Mouse (Mus musculus) CD4-positive naive resting alpha-beta T cell, adult 57 days (primary cell): Measurements from ENCODE around the gene Abhd16a. TPM values are rescaled to one million over a fixed set of nuclear protein-coding genes. Genes with fewer than 3 reads are reported as not detected.

Experiments used
- total RNA-seq: library from RNA; stranded (reverse); gene quantifications from one replicate; pipeline ENCODE4 v1.2.4, GENCODE M21; 2023

The Abhd16a gene
- 69.9 TPM for total RNA-seq

DNA sequence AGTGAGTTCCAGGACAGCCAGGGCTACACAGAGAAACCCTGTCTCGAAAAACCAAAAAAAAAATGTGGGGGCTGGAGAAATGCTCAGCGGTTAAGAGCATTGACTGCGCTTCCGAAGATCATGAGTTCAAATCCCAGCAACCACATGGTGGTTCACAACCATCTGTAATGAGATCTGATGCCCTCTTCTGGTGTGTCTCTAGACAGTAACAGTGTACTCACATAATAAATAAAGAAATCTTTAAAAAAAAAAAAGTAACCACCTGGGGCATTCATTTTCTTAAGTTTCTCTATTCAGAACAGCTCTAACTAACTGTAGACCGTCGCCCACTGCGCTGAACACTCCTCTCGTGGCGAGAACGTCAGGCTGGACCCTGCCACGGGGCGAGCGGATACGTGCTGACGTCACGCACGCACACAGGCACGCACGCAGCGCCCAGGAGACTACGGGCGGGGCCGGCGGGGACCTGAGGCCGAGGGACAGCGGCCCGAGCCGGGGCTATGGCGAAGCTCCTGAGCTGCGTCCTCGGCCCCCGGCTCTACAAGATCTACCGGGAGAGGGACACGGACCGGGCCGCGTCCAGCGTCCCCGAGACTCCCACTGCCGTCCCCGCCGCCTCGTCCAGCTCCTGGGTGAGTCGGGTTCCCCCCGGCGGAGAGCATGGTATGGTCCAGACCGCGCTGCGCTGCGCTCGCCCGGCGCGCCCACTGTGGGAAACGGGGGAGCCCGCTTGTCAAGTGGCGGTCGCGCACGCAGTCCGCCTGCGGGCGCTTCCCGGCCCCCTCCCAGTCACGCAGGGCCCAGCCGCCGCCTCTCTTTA is at the start of gene Abhd16a:
Abhd16a (plus strand) TSS at position 439 of the 820 bp plus-strand sequence.

DNA sequence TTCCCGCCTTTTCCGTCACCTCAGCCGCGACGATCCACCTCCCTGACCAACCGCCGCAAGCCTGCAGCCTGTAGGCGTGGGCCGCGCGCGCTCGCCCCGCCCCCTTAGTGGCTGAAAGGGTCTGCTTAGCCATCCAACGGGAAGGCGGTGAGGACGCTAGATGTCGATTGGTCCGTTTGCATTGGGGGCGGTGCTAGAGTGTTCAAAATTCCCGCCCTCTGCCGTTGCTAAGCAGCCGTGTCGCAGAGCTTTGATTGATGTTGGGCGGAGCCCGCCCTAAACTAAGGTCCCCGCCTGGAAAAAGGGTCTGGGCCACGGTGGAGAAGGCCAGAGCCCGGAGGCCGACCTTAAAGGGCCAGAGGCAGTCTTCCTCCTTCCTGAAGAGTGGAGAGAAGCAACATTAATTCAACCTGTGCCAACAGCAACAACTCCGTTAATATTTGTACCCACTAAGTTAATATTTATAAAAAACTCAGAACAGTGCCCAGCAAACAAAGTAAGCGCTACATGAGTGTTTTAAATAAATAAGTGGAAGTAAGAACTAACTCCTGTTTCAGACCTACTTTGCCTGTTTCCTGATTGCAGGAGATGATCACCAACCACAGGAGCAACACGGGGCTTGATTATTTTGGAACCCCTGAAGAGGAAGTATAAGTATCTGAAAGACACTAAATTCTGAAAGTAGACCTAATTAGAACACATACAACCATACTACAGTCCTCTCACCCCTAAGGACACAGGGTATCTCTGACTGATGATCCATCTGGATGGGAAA is 42.2 kb upstream of the Abhd16a start, which contains the start of gene Msh5:
Msh5 (minus strand) TSS at position 65 of the 775 bp plus-strand sequence.

DNA sequence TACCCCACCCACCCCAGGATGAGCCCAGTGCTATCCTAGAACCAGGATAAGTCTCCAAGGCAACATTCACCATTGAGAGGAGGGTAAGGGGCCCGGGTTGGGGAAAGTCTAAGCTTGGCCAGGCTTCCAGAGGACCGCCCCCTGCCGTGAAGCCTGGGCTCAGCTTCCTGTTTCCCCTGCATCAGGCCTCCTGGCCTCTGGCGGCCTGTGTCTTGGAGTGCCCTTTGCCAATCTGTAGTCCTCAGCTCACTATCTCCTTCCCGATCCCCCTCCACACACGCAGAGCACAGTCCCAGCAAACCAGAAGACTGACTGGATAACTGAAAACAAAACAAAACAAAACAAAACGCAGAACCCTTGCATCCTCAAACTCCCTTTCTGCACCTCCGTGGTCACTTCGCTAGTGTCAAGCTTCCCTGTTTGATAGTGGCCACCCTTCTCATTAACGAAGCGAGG is 39.5 kb upstream of the Abhd16a start, which contains the start of gene Clic1:
Clic1 (plus strand) TSS at position 406 of the 456 bp plus-strand sequence.

DNA sequence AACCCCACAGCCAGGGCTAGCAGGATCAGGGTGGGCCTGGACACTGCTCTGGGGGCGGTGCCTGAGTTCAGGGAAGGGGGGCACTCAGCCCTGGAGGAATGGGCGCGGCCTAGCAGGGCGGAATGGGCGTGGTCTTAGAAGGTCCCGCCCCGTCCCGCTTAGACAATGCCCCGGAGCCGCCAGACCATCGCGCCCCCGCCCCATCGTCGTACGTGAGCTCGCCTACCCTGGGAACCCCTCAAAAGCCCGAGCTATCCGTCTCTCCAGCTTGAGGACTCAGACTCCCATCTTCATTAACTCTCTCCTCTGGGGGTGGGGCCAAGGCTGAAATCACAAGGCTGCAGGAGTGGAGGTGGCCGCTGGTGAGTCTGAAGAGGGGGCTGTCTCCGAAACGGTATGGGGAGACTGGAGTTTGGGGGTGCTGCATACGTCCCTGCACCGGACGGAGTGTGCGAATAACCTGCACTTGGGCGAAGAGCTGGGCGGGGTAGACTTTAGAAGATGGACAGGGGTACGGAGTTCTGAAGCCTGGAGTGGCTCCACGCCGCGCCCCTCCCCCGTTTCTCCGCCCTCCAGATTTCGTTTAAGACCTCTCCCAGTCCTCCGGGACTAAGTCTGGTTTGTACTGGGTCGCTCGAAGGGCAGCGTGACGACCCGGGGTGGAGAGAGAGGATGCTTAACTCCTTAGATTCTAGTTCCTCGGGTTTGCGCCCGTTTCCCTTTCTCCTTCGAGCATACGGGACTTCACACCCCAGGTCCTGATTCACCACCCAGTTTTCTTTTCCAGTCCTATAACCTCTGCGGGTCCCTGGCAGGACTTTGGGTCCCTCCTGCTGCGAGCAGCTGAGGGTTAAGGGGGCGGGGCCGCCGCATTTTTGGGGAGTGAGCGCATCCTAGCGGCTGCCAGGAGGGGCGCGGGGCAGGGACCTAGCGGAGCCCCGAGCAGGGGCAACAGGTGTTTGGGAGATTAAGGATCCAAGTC is 29.9 kb upstream of the Abhd16a start, which contains the start of gene Ddah2:
Ddah2 (plus strand) TSS at position 125 of the 982 bp plus-strand sequence.

DNA sequence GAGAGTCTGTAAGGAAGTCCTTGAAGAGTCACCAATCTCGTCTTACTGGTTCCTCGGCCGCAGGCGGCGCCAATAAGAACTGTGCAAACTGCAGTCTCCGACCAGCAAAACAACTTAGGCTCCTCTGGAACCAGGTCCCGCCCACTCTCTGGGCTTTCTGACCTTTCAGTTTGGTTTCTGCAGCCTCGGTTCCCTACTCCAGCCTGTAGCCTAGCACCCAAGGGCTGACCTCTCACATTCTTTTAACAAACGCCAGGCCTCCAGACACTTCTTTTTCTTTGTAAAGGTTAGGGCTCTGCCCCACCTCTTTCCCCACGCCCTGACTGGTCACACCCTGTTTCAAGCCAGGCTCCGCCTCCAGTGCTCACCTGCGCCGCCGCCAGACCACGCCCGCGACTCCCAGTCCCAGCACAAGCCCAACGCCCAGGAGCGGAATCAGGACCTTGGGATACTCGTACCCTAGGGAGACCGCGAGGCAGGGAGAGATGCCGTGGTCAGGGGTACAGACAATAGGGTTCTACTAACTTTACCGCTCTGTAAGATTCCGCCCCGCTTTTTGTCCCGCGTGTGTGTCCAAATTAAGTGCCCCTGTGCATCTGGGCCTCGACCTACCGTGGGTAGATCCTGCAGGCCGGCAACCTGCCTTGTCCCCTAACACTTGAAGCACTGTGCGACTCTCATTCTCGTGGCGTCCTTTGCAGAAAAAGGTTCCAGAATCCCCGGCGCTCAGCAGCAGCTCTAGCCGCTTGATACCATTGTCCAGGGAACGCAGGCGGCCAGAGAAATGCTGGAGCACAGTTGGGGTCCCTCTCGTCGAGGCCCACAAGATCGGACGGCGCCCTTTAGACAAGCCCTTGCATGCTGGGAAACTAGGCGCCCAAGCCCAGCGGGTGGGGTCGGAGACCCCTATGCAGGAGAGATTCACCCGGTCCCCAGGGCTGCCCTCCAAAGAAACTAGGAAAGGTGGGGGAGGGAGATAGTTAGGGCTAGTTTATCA is 23.8 kb upstream of the Abhd16a start, which contains the start of gene Ly6g6c:
Ly6g6c (plus strand) TSS at position 438 of the 997 bp plus-strand sequence.

DNA sequence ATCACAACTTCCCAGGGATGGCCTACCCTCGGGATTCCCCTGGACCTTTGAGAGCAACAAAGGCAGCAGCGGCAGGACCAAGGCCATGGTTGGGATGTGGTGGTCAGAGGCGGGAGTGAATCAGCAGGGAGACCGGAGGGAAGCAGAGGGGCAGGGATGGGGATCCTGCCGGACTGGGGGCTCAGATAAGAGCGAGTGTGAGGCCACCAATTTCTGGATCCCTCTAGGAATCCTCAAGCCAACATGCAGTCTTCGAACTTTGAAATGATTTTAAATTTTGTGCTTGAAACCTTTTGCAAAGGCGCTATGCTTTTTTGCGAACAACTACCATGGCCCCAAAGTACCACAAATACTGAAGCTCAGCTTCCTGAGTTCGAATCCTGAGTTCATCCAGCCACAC is 23.0 kb upstream of the Abhd16a start, which contains the start of gene Mpig6b:
Mpig6b (minus strand) TSS at position 101 of the 400 bp plus-strand sequence.

DNA sequence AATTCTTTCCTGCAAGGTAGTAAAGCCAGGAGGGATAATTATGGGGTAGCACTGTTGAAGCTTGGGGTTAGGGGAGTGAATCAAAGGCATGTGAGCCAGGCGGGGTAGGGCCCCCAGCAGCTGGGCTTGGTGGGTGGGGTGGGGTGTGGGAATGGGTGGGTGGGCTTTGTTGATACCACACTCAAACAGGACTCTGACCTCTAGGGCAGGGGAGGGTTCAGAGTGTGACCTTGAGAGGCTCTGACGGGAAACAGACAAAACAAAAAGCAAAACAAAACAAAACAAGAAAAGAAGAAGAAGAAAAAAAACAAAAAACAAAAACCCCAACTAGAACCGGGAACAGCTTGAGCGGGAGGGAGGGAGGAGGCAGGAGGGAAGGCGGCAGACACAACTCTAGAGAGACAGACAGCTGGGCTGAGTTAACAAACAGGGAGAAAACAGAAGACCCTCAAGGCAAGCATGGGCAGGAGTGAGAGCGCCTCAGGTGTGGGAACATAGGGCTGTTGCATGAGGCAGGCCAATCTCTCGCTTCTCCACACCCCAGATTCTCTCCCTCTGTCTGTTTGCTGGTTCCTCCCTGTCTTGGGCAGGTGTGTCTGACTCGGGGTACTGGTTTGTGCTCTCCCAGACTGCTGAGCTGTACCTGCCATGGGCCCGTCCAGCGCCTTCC is 12.4 kb upstream of the Abhd16a start, which contains the start of gene Ly6g6e:
Ly6g6e (plus strand) TSS at position 396 of the 670 bp plus-strand sequence.

DNA sequence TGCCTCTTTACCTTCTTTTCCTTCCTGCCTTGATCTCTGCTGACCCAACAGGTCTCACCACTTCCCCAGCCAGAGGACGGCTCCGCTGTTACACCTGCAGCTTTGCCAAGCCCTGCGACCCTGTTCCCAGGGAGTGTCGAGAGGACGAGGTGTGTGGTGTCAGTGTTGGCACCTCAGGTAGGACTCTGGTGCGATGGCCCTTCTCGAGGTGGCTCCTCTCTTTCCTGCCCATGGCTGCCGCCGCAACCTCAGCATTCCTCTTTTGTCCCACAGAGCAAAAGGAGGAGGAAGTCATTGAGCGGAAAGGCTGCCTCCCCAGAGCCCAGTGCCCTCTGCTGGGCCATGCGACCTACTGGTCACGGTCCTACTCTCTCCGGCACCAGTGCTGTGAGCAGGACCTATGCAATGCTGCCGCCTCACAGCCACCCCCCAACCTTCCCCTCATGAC is 11.3 kb upstream of the Abhd16a start, which contains the start of gene Ly6g6d:
Ly6g6d (minus strand) TSS at position 280 of the 448 bp plus-strand sequence.

DNA sequence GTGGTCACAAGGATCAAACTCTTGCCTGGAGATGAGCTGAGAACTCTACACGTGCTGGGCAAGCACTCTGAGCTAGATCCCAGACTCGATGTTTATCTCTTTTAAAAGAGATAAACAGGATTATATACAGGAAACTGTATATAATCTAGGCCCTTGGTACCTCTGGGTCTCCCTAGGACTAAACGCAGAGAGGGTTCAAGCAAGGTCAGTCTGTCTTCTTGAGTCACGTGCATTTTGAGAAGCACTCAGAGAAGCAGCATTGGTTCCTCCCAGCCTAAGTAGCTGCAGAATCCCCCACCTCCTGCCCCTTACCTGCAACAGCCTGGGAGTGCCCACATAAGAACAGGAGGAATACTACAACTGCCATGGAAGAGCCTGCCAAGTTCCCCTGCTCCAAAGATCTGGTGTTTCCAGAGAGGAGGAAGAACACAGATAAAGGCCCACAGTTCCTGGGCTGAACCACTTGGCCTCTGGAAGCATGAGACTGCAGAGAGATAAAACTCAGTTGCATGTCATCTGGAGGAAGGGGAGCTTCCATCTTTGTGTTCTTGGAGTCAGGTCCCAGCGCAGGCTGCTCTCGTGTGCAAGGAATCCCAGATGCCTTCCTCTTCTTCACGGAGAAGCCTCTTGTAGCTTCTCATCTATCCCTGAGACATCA is 3.7 kb upstream of the Abhd16a start, which contains the start of gene Ly6g6f:
Ly6g6f (minus strand) TSS at position 403 of the 658 bp plus-strand sequence.

DNA sequence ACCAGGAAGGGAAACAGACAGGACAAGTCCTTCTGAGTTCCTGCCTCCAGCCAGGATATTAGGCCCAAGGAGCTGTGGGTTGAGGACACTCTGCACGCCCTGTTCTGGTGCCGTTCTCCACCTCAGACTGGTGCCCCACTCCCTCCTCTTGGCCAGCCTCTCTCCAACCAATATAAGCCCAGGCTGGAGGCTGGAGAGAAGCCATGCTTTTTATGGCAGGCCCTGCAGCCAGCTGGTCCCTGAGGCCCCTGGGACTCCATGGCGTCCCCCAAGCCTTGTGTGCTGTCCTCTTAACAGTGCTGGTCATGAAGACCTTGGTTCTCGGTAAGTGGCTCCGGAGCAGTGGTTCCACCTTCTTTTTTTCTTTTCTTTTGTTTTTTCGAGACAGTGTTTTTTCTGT is 19.0 kb downstream of the Abhd16a start, which contains the start of gene Ly6g5c:
Ly6g5c (plus strand) TSS at position 183 of the 400 bp plus-strand sequence.

DNA sequence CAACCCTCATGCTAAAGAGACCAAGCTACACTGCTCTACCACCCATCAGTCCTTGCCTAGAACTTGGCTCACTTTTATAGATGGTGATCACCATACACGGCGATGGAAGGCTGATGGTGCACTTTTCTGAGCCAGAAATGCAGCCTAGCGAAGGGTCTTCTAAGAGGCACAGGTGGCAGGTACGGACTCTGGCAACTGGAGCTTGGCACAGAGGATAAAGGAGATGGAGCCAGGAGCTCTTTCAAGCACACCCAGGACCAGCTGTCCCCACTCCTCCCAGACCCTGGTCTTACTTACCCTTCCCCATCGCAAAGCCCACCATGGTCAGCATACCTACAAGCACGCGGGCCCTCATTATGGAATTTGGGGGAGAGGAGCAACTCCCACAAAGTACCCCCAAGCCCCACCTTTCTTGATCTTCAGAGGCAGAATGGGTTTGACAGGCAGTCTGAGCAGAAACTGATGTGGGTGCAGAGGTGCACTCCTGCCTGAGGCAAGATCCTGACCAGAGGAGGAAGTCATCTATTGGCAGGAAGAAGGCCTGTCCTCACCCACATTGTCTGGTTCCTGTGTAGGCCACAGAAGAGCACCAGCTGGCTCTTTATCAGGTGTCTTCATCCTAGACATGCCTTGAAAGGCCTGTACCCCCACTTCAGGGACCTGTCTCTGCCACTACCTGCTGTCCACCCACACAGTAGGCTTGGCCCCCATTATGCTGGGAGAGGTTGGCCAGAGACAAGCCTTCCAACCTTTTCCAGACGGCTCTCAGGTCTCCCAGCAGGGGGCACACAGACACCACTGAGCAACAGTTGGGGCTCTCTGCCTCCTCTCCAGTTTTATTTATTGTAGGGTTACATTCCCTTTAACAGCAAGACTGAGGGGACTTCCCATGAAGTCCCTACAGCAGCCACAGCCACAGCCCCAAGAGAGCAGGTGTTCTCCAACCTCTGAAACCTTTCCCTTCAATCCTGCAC is 26.3 kb downstream of the Abhd16a start, which contains the start of gene Ly6g5b:
Ly6g5b (minus strand) TSS at position 383 of the 974 bp plus-strand sequence.

DNA sequence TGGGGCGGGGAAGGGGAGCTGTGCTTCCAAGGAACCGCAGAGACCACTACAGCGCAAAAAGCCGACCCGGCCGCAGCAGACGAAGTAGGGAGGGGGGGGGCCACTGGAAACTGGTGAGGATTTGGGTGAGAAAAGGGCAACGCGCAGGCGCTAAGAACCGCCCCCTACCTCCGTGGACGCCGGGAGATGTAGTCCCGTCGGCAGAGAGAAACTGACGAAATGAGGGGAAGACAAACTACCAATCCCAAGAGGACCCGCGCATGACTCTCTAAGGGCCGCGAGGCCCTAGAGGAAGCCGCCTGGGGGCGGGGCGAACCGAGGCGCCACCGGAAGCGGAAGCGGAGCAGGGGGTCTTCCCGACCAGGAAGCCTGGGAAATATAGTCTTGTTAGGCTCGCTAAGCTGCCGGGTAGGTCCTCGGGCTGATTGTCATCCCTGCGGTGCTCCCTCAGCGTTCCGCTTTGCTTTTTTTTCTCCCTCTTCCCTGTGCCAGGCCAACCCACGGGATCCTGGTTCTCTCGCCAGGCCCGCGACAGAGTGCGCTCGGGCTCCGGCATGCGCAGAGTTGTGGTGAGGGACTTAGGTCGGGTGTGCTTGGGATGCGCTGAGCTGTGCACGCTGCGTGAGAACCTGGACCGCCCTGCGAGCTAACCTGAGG is 32.2 kb downstream of the Abhd16a start, which contains the start of gene Gpank1:
Gpank1 (plus strand) TSS at position 313 of the 657 bp plus-strand sequence.

DNA sequence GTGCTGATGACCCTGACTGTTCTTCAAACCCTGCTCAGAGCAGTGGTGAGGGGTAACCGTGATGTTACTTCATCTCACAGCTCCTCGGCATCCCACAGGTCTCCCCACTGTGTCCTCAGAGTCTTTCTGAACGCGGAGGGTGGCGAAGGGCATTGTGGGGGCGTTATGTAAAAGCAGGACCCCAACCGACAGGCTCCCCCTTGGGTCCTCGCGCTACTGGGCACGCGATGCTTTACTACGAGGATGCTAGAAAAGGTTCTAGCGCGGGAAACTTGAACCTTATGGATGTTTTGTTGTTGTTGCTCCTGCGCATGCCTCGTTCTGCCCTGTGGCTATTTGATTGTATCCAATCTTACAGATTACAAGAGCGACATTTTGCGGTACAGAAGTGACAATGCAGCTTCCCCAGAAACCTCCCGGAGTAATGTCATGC is 32.8 kb downstream of the Abhd16a start, which contains the start of gene Csnk2b:
Csnk2b (minus strand) TSS at position 183 of the 433 bp plus-strand sequence.

DNA sequence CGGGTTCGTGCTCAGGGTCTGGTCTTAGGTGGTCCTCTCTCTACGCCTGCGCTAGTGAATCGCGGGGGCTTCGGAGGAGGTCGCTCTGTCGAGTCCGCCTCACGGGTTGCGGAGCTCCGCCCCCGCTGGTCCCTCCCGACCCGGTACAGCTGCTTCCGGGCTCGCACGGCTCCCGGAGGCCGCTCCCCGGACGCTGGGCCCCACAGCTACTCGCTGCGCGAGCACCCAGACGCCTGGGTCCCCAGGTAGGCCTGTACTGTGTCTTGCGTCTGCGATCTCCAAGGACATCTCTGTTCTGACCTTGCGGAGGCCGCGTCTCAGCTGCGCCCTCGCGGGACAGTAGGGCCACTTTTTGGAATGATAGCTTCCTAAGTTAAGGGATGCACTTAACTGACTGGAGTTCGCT is 37.1 kb downstream of the Abhd16a start, which contains the start of gene D17H6S53E:
D17H6S53E (plus strand) TSS at position 168 of the 406 bp plus-strand sequence.

DNA sequence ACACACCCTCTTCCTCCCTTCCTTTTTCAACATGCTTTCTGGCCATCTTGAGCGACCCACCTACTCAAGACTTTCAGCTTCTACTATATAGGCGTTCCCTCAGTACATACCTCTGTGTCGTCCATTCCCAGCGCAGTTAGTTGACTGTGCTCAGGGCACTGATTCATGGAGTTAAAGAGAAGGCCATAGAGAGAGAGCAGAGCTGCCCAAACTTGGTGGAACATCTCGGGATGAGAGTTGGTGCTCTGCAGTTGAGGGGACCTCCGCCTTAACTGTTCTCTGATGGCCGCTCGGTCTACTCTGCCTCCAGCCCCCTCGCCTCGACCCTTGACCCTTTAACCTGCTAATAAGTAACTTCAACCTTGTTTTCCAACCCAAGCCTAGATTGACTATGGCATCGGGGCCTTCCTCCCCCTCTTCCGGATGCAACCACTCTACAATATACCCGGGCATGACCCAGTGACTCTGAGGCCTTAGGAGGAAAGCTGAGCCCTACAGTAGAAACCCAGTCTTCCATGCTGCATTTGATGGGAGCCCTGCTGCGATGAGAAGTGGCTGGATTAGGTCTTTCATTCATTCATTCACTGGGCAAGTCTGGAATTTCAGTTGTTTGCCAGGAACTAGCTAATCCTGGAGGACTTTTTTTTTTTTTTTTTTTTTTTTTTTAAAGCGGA is 42.6 kb downstream of the Abhd16a start, which contains the start of gene Apom:
Apom (minus strand) TSS at position 551 of the 674 bp plus-strand sequence.

